Mouse (Mus musculus): Measurements from ENCODE around the gene Exosc5. TPM values are rescaled to one million over a fixed set of nuclear protein-coding genes. Genes with fewer than 3 reads are reported as not detected.

The Exosc5 gene
- total RNA-seq, 2 experiments from 2014 or later = 16.0 to 16.3 TPM

DNA sequence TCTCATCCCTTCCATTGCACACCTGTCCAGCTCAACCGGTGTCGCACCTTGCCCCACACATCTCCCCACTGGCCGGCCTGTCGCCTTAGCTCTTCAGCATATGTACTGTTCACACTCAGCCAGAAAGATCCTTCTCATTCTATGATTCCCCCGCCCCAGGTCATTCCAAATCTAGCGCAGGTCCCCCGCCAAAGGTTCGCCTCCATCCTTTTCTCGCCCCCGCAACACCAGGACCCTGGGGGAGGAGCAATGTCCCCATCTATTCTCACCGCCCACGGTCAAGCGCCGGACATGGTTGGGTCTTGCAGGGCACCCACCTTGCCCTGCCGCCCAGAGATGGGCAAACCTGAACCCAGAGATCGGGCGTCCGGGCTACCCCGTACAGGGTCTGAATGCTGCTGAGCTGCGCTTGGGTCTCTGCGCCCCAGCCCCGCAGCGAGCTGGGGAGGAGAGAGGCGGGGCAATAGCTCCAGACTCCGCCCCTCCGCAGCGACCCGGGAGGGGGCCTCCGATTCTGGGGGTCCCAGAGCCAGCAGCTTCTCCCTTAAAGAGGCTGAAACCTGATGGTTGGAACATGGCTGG is 15.8 kb downstream of the Exosc5 start, which contains the start of gene Tmem91:
Gene Tmem91, minus strand, starts transcription at position 448 of the 582 bp plus-strand sequence.
- intact Hi-C loops (cut with DNase I) = no loop called here
- DNase-seq (ENCODE audit: low spot score) = no peak

- no peak for DNase-seq (ENCODE audit: low spot score)
- intact Hi-C loops (cut with DNase I) = no loop called here
These were observed 16.4 kb downstream of the Exosc5 start for GRCm38 (mm10) chr7:25675405-25675804.

GRCm38 (mm10) chr7:25676085-25676781 is 17.3 kb downstream of the Exosc5 start:
- intact Hi-C loops (cut with DNase I) = no loop called here
- DNase-seq (ENCODE audit: low spot score) = peak; percentile 73

DNA sequence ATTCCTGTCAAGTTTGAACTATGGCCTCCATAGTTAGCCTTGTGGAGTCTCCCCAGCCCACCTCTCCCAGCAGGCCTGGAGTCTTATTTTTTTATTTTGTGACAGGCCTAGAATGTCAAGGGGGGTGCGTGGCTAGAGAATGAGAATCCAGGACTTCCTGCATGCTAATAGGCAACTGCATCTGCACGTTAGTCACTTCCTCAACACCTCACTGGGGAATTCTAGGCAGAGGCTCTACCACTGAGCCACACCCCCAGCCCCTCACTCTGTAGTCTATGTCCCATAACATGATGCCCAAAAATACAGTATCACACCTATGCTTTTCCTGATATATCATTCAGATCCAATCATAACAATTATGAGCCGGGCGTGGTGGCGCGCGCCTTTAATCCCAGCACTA is 18.0 kb downstream of the Exosc5 start:
- intact Hi-C loops (cut with DNase I) = no loop called here

DNA sequence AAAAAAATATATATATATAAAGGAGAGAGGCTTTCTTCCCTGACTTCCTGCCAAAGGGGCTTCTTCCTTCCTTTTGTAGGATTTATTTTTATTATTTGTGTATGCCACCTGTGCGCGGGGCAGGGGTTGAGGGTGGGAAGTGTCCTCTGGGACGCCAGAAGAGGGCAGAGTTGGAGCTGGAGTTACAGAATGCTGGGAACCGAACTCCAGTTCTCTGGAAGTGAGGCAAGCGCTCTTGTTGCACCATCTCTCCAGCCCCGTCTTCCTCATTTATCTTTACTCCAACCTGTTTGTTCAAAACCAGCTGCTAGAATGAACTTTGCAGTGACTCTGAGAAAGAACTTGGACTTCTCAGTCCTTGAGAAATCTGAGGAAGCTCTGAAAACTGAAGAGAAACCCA is 21.0 kb downstream of the Exosc5 start:
- intact Hi-C loops (cut with DNase I) = loop anchor here (5.0 kb wide), 1 partner anchor 72 kb away; the partner anchor contains the start of gene Hnrnpul1
- no peak for DNase-seq (ENCODE audit: low spot score)

More for the DNA sequence above, 18.0 kb downstream of the Exosc5 start:
- no peak for DNase-seq (ENCODE audit: low spot score)

DNA sequence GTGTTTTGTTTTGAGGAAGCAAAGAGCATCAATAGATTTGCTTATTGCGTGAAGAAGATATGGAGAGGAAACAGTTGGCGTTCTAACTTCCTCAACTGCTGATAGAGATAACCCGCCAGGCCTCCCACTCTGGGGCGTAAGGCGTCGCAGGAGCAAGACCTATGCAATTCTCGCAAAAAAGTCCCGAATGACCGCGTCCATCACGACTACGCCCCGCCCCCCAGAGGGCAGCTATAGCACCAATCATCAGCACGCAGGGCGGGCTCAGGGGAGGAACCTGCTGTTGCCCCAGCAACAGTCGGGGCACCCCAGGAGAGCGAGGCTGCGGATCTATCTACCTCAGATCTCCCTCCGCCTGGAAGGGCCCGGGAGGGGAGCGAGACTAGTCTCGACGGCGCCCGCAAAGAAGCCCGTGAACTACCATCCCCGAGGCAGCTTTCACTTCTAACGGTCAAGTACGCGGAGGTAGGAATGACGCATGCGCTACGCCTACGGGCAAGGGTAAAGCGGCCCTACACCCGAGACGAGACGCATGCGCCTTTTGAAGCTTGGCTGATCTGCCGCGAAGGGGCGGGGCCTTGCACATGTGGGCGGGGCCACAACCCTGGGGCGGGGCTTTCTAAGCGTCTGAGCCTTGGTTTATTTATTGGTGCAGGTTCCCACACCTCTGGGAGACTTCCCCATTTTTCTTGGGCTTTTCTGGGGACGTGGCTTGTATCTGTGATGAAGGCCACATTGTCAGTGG is 21.7 kb downstream of the Exosc5 start, which contains the start of gene B9d2:
Gene B9d2, plus strand, starts transcription at position 267 of the 745 bp plus-strand sequence.
- peak; percentile 93 for DNase-seq (ENCODE audit: low spot score)
- intact Hi-C loops (cut with DNase I) = loop anchor here (5.0 kb wide), 1 partner anchor 72 kb away; the partner anchor contains the start of gene Hnrnpul1

DNA sequence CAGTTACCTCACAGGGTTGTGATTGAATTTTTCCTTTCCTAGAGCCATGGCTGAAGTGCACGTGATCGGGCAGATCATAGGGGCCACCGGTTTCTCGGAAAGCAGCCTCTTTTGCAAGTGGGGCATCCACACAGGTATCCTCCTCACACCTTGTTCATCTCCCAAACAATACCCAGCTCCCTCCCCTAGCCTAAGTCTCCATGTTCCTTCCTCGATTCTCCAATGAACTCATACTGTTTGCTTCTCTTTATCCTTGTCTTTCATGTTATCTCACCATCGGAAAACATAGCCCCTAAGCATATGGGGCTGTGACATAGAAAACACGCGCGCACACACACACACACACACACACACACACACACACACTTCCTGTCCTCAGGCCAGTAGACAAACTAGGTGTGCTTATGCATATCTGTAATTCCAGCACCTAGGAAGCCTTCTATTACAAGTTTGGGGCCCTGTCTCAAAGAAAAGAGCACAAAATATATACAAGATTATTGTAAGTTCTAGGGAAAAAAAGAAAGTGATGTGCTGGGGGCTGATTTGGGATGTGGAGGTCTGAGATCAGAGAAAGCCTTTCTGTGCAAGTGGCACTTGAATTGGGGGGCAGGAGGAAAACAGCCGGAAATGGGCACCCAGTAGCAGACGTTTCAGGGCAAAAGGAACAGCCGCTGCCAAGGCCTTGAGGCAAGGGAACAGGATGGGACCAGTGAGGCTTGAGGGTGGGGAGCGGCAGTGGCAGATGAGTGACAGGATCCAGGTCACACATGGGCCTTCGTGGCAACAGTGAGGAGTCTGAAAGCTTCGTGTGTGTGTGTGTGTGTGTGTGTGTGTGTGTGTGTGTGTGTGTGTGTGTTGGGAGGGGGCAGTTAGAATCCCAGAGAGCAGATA is 22.6 kb downstream of the Exosc5 start:
- intact Hi-C loops (cut with DNase I) = loop anchor here (5.0 kb wide), 1 partner anchor 71 kb away; the partner anchor contains the start of gene Hnrnpul1
- DNase-seq (ENCODE audit: low spot score) = no peak

GRCm38 (mm10) chr7:25683474-25684180 is 24.7 kb downstream of the Exosc5 start:
- no peak for DNase-seq (ENCODE audit: low spot score)
- intact Hi-C loops (cut with DNase I) = loop anchor here (5.0 kb wide), 1 partner anchor 69 kb away; the partner anchor contains the start of gene Hnrnpul1

DNA sequence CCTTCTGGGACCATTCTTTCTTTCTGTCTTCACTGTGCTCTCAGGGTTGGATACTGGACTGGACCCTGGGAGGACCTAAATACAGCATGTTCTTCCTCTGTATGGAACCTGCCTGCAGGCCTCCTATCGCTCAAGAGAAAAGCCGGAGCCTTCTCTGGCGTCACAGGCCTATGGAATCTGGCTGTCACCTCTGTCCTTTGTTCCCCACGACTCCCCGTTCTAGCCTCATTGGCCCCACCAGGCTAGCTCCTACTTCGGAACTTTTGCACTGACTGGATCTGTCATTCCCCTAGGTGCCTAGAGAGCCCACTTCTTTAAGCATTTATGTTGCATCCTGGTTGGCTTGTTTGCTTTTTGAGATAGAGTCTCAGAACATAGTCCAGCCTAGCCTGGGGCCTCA is 25.7 kb downstream of the Exosc5 start:
- intact Hi-C loops (cut with DNase I) = loop anchor here (5.0 kb wide), 2 partner anchors 68 to 123 kb away; partner anchors contain the start of gene Hnrnpul1
- DNase-seq (ENCODE audit: low spot score) = no peak

DNA sequence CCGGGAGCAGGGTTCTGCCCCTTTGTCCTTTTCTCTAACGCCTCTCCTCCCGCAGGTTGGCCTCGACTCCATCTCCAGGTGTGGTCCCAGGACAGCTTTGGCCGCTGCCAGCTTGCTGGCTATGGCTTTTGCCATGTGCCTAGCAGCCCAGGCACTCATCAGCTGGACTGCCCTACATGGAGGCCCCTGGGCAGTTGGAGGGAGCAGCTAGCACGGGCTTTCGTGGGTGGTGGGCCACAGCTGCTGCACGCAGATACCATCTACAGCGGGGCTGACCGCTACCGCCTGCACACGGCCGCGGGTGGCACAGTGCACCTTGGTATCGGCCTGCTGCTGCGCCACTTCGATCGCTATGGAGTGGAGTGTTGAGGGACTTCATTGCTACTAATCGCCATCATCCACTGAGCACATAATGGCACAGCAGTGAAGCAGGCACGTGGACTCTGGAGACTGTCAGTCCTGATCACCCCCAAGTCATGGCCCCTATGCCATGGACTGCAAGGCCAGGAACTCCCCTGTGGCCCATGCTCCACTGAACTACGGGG is 27.0 kb downstream of the Exosc5 start:
- no peak for DNase-seq (ENCODE audit: low spot score)
- intact Hi-C loops (cut with DNase I) = loop anchor here (2.0 to 5.0 kb wide), 2 partner anchors 33 to 121 kb away; partner anchors contain the start of gene Ccdc97

- intact Hi-C loops (cut with DNase I) = loop anchor here (2.0 to 5.0 kb wide), 2 partner anchors 32 to 120 kb away; partner anchors contain the start of gene Ccdc97
- peak; percentile 71 for DNase-seq (ENCODE audit: low spot score)
These were observed 27.9 kb downstream of the Exosc5 start, which contains the start of gene Tgfb1 for GRCm38 (mm10) chr7:25686680-25687531. Tgfb1 (plus strand) TSS chr7:25687002.

GRCm38 (mm10) chr7:25687811-25688401 is 28.9 kb downstream of the Exosc5 start:
- peak; percentile 49 for DNase-seq (ENCODE audit: low spot score)
- intact Hi-C loops (cut with DNase I) = loop anchor here (2.0 to 5.0 kb wide), 2 partner anchors 31 to 119 kb away; partner anchors contain the start of gene Ccdc97

GRCm38 (mm10) chr7:25688810-25689586 is 30.0 kb downstream of the Exosc5 start:
- intact Hi-C loops (cut with DNase I) = loop anchor here (1.0 to 5.0 kb wide), 2 partner anchors 19 to 118 kb away; no protein-coding TSS in a partner anchor
- peak; percentile 80 for DNase-seq (ENCODE audit: low spot score)

GRCm38 (mm10) chr7:25689603-25690021 is 30.6 kb downstream of the Exosc5 start:
- intact Hi-C loops (cut with DNase I) = loop anchor here (1.0 to 5.0 kb wide), 3 partner anchors 15 to 118 kb away; no protein-coding TSS in a partner anchor
- no peak for DNase-seq (ENCODE audit: low spot score)

DNA sequence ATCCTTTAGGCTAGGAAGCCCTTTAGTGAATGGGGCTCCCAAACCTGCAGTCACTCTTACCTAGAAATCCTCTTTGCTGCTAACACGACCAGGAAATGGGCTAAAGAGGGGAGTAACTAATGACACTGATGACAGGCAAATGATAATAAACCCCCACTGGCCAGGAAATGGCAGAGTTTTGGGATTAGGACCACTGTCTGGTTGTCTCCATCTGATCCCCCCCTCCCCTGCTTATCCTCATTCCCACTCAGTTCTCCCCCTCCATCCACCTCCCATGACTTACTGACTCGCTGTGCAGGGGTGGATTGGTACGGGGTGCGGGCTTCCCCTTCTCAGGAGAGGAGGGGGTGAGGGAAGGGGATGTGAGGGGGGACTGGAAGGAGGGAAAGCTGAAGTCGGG is 31.1 kb downstream of the Exosc5 start:
- intact Hi-C loops (cut with DNase I) = loop anchor here (2.0 kb wide), 1 partner anchor 15 kb away; no protein-coding TSS in a partner anchor
- DNase-seq (ENCODE audit: low spot score) = no peak

DNA sequence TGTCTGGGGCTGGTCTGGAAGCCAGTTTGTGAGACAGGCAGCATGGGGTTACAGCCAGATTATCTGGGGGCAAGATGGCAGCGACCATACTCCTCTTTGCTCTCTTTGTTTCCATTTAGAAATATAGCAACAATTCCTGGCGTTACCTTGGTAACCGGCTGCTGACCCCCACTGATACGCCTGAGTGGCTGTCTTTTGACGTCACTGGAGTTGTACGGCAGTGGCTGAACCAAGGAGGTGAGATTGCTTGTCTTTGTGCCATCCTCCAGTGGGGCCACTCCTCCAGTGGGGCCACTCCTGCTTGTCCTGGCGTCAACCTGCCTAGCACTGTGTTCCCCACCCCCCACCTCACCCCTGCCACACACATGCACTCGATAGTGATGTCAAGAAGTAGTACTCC is 35.1 kb downstream of the Exosc5 start:
- no peak for DNase-seq (ENCODE audit: low spot score)
- intact Hi-C loops (cut with DNase I) = no loop called here
